Mouse (Mus musculus) liver, embryonic 14.5 days (tissue): ENCODE results near the gene Kdm1b.

ENCODE experiments used
- CTCF ChIP-seq: IDR thresholded peaks from 2 replicates; pipeline ENCODE4 v1.5.1; 2016; ENCODE audit warnings: antibody characterized with exemption, low read depth, control low read depth
- EP300 ChIP-seq: IDR thresholded peaks from 2 replicates; pipeline ENCODE4 v1.6.1; 2016; ENCODE audit warnings: antibody characterized with exemption, low read depth

DNA sequence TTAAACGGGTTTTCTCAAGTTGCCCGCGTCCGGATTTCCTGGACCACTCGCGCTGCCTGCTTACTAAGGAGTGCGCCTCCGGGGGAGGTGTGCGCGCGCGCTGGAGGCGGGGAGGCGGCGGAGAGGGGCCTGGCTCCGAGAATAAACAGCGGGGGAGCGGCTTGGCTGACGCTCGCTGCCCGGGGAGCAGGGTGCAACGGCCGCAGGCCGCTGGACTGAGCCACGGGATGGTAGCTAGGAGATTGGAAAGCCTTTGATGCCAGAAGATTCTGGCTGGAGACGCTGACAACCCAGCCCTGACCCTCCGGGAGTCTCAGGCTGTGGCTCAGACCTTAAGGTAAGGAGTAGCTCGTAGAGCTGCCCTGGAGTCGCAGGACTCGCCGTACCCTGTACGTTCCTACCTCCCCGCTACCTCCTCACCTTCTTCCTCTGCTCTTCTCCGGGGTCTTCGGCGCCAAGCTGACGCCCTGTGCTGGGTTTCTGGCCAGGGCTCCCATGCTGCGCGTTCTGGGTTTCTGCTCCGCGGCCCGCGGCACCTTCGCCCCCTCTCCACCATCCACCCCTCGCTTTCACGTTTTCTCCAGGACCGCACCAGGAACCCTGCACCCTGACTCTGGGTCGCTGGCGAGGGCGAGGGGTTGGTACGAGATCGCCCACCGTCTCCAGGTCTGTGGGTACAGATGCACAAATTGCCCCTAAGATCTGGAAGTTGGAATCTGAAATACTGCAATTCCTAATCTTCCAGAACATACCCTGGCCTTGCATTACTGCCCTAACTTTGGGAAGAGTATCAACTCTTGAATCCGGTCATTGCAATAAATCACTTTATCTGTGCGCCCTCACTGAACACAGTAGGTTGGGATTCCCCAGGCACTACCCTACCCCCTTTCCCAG is 79.5 kb downstream of the Kdm1b start, which contains the start of gene Rnf144b:
- TF ChIP-seq CTCF (no peak), EP300 (no peak)
